Mouse (Mus musculus): ENCODE results near the gene Txnl4b.
A peak's percentile ranks its signal among the peaks of the same experiment; 100 is the strongest.

The Txnl4b gene

DNA sequence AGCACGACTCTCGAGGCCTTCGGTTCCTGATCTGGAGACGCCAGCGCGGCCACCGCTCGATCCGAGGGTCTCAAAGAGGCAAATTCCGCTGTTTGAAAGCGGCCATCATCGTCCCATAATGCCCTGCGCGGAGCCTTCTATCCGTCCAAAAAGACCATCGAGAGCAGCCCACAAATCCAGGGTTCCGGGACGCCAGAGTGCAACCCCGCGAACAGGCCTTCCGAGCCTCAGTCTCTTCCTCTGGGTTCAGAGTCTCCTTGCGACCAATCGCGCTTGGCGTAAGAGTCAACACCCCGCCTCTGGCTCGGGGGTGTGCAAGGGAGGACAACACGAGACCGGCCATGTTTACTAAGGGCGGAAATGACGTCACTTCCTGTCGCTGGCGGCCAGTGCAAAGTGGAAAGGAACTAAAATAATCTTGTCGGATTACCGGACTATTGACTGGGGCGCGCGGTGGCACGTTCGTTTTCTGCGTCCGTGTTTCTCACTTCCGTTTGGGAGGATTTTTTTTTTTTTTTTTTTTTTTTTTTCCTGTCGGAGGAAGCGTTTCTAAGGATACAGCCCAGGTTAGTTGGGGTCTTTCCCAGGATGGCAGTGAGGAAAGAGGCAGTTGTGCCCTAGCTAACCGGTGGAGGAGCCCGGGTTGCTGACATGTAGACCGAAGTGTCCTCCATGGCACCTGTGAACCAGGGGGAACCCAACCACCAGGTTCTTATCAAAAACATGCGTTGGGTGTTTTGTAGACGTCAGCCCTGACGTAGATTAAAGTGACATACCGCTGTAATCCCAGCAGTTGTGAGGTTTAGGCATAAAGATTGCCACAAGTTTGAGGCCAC is at the start of gene Txnl4b, which contains the start of gene Dhx38:
Txnl4b (plus strand) TSS at position 395 of the 836 bp plus-strand sequence.
Dhx38 (minus strand) TSS at position 364 of the 836 bp plus-strand sequence.
- peak; percentile 99 for DNase-seq

DNA sequence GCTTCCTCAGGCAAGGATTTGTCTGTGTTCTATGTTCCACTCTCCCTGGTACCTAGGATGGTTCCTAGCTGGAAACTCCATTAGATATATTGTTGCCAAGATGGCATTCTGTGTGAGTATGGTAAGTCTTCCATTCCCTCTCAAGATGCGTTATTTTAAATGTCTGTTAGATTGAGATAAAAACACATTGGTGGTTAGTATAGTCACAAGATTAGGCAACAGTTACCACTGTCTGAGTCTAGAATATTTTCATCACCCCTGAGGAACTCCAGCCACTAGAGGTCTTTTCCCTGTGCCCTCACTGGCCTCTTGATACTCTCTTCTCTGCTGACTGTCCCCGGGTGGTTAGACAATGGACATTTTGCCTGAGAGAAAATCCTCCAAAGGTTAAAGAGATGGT is 41.7 kb upstream of the Txnl4b start:
- no peak for DNase-seq

DNA sequence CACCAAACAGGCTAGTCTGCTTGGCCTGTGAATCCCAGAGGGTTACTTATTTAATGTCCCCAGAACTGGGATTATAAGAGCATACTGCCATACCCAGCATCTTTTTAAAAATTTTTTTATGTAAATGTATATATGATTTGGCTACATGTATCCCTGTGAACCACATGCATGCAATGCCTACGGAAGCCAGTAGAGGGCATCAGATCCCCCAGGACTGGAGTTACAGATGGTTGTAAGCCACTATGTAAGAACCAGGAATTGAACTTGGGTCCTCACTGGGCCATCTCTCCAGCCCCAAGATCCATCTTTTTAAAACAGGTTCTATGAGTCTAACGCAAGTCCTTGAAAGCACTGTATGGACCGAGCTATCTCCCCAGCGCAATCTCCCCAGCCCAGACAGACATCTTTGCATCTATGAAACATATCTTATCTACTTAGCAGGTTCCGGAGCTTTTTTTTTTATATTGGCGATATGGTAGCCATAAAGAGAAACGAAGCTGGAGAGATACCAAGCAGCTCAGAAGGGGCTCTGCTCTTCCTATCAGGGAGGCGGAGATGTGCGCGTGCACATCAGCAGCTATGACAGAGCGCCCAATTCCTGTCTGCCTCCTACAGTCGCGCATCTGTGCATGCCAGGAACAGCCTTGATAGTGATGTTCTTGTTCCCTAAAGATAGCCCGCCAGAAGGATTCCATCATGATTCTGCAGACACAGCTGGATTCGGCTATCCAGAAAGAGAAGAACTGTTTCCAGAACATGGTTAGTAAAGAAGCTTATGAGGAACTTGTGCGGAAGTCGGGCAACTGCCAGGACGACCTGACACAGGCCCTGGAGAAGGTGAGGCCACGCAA is 30.3 kb upstream of the Txnl4b start:
- DNase-seq: peak; percentile 51

DNA sequence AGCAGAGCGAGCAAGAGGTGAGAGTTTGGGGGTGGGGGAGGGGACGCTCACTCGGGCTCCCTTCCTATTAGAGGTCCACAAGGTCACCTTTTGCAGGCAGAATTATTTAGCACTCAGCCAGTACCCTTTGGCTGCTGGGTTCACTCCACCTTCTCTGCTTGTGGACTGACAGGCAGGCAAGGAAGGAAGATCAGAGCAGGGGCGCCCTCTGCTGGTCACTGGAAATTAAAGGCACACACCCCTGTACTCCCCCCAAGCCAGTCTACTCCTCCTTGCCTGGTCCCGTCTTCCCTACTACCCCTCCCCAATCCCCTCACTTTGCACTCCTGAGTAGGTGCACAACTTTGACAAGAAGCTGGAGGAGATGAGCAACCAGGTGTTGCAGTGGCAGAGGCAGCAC is 29.0 kb upstream of the Txnl4b start:
- peak; percentile 78 for DNase-seq

DNA sequence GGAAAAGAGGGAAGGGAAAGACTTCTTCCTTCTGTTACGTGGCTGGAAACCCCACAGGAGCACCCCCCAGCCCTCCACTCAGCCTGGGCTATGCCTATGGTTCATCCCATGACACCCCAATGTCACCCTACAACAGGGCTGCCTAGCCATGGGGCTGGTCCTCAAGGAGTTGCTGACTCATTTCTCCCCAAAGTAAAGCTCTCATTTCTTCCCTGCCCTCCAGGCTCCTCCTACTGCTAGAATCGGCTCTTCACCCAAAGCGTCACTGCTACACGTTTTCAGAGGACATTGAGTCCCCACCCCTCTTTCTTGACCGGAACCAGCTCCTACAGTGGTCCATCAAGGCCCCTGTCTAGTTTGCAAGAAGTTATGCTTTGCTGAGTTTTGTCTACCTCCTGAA is 23.5 kb upstream of the Txnl4b start:
- DNase-seq: no peak

DNA sequence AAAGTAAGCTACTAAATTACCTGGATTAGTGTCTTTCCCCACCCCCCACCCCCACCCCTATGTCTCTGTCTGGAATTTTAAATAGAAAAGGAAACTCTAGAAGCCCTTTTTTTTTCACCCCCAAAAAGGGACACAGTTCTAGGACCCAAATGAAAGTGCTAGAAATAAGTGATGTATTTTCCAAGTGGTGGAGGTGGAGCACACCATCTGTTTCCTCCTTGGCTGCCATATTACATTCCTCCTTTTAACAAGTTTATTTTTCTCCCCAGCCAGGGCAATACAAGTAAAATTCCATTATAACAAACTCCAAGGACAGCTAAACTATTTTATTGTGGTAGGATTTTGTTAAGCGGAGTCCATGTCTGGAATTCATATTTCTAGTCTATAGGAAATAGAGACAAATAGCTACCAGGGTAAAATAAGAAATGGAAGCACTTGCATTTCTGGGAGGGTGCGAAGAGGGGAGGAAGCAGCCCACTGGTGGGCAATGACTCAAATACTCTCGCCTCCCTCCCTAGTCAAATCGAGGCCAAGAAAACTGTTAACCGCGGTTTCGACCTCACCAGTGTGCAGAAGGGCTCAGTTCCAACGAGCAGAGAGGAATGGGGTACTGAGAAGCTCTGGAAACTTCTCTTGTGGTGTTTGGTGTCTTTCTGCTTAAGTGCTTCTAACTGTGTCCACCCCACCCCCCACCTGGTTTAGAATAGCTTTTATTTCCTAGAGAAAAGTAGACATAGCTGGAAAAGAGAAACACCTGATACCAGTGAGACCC is 22.8 kb upstream of the Txnl4b start:
- DNase-seq: no peak

DNA sequence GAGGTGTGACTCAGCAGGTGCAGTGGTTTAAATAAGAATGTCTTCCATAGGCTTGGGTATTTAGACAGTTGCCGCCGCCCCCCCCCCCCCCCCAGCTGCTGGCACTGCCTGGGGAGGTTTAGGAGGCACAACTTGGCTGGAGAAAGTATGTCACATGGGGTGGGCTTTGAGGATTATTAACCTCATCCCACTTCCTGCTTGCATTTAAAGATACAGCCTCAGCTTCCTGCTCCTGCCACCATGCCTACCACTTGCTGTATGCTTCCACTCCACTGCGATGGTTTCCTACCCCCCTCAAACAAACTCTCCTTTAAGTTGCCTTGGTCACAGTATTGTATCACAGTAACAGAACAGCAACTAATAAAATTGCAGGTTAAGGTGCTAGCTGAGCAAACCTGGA is 21.6 kb upstream of the Txnl4b start:
- no peak for DNase-seq

DNA sequence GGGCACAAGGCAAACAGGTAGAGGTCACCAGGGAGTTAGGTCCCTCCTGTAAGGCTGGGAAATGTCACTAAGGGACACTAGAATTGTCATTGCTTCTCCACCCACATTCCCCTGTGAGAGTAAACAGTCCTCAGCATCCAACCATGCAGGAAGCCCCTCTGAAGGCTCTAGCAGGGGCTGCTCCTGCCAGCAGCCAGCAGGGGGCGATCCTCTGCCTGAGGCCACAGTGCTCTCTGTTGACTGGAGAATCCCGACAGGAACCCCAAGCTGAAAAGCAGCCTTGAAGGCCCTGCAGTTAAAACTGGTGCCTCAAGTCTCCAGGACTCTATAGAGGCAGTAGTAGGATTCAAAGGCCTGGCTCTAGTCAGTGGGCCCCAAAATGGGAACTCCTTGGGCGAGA is 14.0 kb upstream of the Txnl4b start:
- DNase-seq: no peak

DNA sequence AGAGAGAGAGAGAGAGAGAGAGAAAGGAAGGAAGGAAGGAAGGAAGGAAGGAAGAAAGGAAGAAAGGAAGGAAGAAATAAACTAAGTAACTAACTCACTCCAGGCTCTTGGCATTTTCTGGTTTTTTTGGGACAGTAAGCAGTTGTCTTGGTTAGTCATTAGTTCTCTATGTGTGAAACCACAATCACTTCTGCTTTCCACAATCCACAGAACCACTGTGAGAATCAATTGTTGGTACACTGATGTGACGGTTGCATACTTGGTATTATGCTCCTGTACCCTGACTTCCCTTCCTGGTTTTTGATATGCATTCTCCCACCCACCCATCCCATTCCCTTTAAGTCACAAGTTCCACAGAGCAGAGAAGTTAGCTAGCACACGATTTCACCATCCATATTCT is 1.8 kb upstream of the Txnl4b start:
- no peak for DNase-seq

DNA sequence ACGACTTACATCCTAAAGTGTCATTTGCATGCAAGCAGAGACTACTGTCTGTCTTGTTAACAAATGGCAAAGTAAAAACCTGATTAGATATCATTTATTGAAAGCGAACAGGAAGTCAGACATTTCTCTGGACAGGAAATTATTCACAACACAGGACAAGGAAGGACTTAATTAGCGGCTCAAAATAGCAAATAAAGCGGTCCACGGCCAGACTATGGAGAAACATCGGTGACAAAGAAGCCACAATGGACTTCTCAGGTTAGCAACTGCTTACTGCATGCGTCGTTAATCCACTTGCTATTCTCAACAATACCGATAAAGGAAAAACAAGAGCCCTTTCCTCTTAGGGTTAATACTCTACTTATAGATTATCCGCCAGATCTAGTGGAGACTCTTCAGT is 926 bp upstream of the Txnl4b start:
- DNase-seq: no peak

DNA sequence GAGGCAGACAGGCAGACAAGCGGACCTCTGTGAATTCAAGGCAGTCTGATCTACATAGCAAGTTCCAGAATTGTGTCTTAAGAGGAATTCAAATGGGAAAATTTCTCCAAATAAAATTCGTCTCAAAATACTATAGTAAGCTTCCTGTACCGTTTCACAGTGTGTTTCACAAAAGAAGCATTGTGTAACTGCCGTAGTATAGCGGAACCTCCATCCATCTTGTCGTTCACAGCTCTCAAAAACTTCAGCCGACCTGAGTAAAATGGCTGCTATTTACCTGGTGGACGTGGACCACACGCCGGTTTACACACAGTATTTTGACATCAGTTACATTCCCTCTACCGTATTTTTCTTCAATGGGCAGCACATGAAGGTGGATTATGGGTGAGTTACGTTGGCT is 5.4 kb downstream of the Txnl4b start:
- DNase-seq: no peak

DNA sequence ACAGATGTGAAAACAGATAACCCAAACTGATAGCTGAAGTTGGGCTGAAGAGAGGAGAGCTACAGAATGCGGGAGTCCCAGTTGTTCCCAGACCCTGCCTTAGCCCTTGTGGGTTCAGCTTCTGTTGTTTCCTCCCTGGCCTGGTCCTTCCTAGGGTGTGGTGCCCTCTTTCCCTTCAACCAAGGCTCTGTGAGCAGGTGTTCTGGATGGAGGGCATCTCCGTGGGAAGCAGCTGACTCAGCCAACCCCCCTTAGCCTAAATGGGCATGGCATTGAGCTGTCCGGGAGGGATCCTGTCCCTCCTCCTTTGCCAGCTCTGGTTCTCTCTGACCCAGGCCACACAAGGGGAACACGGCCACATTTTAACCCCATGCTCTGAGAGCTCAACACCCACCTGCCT is 10.6 kb downstream of the Txnl4b start:
- no peak for DNase-seq

DNA sequence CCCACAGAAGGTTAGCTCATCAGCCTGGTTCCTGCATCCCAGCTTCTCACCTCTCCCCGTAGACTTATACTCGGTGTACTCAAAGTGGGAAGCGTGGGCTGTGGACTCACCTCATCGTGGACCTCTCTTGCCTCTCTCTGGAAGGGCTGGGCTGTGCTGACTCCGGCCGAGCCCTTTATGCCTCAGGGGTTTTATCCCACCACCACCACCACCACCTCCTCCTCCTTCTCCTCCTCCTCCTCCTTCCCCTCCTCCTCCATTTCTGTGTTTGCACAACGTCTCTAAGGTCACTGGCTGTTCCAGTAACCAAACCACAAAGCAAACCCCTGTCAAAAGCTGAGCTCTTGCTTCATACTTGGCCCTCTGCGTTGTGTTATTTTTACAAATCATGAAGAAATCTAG is 13.2 kb downstream of the Txnl4b start, which contains the start of gene Hp:
Hp (minus strand) TSS at position 273 of the 402 bp plus-strand sequence.
- DNase-seq: no peak

DNA sequence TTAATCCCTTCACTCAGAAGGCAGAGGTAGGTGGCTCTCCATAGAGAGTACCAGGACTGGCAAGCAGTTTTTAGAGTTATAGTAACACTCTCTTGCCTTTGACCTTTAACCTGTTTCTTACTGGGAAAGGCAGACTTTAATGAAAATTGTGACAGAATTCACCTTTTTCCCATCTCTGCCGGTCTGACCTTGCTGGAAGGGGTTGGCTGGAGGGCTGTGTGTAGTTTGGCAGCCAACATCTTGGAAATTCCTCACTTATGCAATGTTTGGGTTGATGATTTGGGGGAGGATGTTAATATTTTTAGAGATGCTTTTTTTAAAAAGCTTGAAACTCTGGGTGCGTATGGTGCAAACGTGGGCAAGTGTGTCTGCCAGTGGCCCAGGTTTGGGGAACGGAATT is 18.6 kb downstream of the Txnl4b start:
- DNase-seq: no peak

DNA sequence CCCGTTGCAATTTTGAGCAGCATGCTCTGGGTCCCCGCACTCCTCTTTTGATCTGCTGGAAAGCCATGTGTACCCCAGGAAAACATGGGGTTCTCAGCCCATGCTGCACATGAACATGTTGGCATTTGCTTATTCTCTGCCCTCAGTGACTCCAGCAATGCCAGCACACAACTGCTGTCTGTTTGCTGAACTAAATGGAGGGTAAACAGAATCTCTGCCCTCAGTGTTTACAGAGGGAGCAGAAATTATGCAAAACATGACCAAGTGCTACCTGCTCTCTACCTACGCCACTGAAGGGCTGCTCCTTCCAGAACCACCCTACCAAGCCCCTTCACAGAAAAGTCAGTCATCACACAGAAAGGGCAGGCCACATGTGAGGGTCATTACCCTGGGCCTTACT is 19.1 kb downstream of the Txnl4b start:
- no peak for DNase-seq

DNA sequence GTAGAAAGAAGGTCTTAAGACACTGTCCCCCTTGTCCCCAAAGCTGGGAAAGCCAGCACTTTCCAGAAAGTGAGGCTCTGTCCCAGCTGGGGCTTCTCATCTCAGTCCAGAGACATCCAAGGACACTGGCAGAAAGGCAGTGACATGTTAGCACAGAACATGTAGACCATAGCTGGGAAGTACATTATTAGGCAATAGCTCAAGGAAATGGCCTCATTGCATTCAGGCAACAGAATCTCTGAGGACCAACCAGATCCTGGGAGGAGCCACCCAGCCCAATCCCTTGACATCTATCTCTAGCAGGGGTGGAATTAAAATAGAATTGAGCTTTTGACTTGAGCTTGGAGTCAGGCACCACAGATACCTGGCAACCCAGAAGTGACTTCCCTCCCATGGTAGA is 20.0 kb downstream of the Txnl4b start:
- no peak for DNase-seq

DNA sequence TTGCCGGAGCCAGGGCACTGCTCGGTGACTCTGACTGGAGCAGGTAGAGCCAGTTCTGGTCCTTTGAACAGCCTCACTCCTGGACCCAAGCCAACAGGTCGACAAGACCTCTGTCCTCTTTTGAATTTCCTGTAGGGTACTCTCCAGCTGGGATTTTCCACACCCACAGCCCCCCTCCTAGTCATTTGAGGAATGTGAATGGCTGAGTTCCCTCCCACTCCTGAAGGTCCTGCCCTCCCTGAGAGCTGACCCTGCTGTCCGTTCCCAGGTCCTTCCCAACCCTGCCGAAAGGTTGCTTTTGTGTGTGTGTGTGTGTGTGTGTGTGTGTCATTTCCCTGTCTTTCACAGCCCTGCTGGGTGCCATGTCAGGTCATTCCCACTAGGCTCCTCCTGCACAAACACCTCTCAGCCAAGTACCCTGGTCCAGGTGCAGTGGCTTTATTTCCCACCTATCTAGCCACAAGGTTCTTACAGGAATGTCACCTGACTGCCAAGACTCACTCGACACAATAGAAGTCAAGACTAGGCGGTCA is 21.3 kb downstream of the Txnl4b start:
- DNase-seq: peak; percentile 58

DNA sequence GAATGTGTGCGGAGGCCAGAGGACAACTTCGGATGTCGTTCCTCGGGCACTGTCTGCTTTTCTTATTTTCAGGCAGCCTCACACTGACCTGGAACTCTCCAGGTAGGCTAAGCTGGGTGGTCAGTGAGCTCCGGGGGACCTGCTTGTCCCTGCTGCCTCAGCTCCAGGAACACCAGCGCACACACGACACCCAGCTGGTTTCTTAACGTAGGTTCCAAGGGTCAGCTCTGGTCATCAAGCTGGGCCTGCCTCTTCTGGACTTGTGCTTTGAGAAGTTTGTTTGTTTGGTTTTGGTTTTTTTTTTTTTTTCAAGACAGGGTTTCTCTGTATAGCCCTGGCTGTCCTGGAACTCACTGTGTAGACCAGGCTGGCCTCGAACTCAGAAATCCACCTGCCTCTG is 25.2 kb downstream of the Txnl4b start:
- no peak for DNase-seq

DNA sequence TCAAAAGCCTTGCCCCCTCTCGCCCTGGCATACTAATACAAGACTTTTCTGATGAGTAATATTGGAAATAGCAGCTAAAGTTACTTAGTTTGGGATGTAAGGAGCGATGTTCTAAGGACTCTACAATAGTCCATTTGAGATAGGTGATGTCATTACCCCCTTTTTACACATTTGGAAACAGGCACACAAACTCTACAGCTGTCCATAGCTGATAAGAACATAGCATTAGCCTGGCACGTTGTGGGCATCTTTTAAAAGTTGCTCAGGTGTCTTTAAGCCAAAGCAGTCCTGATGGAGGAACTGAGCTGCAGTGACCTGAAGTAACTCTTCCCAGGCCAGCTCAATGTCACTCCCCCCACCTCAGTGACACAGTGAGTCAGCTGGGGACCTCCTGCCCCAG is 25.7 kb downstream of the Txnl4b start:
- no peak for DNase-seq

DNA sequence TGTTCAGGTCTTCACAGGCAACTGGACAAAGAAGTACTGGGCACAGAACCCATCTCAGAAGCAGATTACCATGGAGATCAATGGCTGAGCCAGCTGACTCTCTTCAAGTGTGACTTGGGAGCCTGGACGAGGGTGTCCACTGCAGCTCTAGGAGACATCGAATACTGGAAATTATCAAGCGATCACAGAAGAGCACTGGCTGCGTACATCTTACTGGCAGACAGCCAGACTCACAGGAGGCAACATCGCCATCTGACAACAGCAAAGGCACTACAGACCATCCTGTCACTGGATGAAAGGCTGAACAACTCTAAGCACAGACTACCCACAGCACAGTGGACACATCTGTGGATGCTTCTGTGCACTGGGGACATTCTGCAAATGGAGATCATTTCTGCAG is 26.5 kb downstream of the Txnl4b start:
- no peak for DNase-seq

DNA sequence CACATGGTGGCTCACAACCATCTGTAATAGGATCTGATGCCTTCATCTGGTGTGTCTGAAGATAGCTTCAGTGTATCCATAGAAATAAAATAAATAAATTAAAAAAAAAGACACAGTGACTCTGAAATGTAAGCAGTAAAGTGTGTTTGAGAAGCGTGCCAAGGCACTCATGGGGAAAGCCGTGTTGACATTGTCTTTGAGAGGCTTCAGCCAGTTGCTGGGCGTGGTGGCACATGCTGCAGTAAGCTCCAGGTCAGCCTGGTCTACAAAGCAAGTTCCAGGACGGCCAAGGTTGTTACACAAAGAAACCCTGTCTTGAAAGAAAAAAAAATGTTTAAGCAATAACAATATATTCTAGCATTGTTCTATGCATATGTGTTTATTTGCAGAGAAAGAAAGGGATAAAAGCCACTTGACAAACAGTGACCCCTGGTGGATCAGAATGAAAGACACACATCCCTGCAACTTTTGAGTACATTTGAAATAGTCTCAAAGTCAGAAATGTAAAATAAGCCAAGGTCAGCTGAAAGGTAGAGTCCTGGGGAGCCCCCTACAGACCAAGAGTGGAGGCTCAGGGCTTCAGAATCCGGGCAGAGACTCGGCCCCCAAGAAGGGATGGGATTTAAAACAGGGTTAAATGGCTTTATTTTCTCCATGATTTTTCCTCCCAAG is 27.6 kb downstream of the Txnl4b start:
- DNase-seq: no peak

DNA sequence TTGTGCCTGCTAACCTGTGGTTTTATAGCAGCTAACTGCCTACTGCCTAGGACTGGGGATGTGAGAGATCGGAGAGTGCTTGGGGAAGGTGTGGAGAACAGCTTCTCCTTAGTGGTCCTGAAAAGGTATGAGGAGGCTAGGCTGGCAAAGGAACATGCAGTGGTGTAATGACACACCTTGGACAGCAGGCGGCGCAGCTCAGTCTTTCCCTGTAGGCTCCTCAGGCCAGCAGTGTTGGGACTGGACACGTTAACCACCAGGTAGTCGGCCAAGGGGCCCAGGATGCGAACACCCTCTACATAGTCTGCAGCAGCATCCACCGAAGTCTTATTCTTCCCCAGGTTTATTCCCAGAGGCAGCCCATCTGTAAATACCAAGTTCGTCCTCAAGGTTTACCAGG is 30.2 kb downstream of the Txnl4b start:
- DNase-seq: peak; percentile 51

All from kidney, adult 18-20 months (tissue).